Mouse (Mus musculus) fibroblast of lung, adult 2 months (primary cell): ENCODE measurements around the gene Sprr2b.
"Not testable (repeated sequence)": the region's sequence is repeated elsewhere in the genome, so short reads cannot be mapped to it uniquely, and the experiment has no call there.

ENCODE experiments used
- DNase-seq: peaks from one replicate; pipeline ENCODE4 v3.0.0-alpha.2; 2011; ENCODE audit warnings: low read depth

The Sprr2b gene

DNA sequence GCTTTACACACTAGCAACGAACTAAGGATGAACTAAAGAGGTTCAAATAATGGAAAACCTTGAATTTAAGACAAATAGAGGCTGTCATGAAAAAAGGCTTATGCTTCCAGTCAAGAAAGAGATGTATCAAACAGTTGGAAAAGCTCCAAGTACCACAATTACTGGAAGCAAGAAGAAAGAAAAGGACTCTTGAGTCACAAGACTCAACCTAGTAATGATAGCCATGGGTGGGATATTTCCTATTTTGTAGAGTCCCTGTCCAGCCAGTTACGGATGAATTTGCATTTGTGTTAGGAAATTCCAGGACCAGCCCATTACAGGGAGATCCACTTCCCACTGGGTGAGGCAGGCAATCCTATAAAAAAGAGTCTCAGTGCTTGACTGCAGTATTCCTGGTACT is at the start of gene Sprr2b:
Sprr2b (plus strand) TSS at position 301 of the 400 bp plus-strand sequence.
- no peak for DNase-seq

- not testable (repeated sequence) for DNase-seq
Observed at GRCm38 (mm10) chr3:92271414-92271985, 44.9 kb upstream of the Sprr2b start.

DNA sequence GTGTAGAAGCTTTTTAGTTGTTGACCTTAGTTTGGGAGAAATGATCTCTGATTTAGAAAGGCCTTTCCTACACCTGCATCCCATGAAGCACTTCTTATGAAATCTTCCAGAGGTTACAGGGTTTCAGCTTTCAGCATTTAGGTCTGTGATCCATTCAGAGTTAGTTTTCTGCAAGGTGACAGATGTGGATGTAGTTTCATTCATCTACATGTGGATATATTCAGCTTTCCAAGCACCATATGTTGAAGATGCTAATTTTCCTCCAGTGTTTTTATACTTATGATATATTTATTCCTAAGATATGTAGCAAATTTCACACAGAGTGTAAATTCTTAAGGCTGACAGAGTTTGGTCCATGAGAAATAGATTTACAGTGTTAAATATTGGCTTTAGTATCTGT is 42.9 kb upstream of the Sprr2b start:
- DNase-seq = not testable (repeated sequence)

- DNase-seq = not testable (repeated sequence)
Observed at GRCm38 (mm10) chr3:92274018-92274417, 42.4 kb upstream of the Sprr2b start.

- not testable (repeated sequence) for DNase-seq
Observed at GRCm38 (mm10) chr3:92279663-92280062, 36.8 kb upstream of the Sprr2b start.

DNA sequence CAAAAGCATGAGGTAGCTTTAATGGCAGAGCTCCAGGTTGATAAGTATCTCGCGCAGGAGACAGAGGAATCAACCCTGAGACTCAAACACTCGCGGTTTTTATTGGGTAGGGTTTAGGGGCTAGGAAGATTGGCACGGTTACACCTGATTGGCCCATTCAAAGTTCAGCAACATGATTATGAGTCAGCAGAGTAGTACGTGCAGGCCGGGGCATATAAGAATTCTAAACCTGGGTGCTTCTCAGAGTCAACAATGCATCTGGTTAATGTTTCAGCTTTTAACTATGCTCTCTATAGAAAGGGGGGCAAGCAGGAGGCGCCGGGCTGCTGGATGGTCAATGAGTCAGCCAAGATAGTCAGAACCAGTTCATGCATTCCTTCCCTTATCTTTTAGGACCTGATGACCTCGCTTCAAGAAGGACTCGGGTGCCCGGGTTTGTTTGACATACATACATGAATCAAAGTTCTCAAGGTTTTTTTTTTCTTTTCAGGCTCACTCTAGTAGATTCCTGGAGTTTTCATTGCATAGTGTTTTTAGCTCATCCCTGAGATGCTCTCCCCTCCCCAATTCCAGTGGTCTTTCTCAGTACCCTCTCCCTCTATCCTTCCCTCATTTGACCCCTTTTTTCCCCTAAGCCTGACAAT is 35.3 kb upstream of the Sprr2b start:
- DNase-seq = not testable (repeated sequence)

- DNase-seq = not testable (repeated sequence)
Observed at GRCm38 (mm10) chr3:92285101-92285500, 31.3 kb upstream of the Sprr2b start, which contains the start of gene Sprr2a3. Sprr2a3 (plus strand) TSS chr3:92285417.

DNA sequence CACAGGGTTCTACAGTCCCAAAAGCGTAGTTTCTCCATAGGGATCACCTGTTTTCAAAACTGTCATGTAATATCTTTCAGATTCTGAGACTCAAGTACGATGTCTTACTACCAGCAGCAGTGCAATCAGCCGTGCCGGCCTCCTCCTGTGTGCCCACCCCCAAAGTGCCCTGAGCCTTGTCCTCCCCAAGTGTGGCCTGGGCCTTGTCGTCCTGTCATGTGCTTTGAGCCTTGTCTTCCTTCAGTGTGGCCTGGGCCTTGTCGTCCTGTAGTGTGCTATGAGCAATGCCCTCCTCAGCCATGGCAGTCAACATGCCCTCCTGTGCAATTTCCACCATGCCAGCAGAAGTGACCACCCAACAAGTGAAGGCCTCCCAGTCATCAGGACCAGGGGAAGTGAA is 27.9 kb upstream of the Sprr2b start:
- not testable (repeated sequence) for DNase-seq

DNA sequence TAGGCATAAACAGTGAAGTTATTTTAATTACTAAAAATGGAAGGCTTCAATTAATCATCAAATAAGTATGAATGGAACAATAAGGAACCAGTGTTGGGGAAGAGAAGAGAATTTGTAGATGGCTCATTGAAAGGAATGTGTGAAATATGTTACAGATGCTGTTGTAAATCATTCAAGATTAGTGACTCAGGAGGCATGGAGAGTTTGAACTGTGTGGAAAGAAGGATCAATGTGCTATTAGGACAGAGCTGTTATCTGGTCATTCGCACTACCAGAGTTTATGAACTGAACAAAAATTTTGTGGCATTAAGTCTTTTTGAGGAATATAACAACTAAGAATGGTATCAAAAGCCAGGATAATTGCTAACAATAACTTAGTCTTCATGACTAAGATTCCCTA is 9.0 kb upstream of the Sprr2b start:
- no peak for DNase-seq

DNA sequence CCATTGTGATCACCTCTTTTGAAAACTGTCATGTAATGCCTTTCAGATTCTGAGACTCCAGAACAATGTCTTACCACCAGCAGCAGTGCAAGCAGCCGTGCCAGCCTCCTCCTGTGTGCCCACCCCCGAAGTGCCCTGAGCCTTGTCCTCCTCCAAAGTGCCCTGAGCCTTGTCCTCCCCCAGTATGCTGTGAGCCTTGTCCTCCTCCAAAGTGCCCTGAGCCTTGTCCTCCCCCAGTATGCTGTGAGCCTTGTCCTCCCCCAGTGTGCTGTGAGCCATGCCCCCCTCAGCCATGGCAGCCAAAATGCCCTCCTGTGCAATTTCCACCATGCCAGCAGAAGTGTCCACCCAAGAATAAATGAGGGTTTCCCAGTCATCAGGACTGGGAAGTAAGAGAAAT is 964 bp downstream of the Sprr2b start:
- DNase-seq = no peak

DNA sequence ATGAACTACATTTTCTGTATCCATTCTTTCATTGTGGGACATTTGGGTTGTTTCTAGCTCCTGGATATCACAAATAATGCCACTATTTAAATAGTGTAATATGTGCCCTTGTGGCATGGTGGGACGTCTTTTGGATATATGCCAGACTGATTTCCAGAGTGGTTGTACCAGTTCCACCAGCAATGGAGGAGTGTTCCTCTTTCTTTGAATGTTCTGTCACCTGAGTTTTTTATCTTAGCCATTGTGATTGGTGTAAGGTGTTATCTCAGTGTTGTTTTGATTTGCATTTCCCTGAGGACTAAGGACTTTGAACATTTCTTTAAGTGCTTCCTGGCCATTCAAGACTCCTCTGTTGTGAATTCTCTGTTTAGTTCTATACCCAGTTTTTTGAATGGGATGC is 19.9 kb downstream of the Sprr2b start:
- no peak for DNase-seq

DNA sequence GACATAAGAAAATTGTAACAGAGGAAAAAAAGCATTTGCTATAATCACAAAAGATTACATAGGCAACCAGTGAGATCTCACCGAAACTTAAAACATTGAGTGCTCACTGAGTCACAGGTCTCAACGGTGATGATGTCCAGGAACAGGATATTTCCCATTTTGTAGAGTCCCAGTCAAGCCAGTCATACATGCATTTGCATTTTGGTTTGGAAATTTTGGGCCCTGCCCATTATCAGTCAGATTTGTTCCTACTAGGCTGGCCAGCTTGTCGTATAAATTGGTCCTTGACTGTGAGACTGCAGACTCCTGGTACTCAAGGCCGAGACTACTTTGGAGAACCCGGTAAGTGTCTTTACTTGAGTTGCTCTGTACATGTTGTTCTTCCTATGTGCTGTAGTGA is 22.4 kb downstream of the Sprr2b start, which contains the start of gene Sprr2d:
Sprr2d (plus strand) TSS at position 301 of the 400 bp plus-strand sequence.
- DNase-seq = no peak

DNA sequence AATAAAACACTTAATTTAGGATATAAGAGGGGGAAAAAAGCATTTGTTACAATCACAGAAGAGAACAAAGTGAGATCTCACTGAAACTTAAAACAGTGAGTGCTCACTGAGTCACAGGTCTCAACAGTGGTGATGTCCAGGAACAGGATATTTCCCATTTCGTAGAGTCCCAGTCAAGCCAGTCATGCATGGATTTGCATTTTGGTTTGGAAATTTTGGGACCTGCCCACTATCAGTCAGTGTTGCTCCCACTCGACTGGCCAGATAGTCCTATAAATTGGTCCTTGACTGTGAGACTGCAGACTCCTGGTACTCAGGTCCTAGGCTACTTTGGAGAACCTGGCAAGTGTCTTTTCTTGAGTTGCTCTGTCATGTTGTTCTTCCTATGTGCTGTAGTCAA is 35.4 kb downstream of the Sprr2b start, which contains the start of gene Sprr2e:
Sprr2e (plus strand) TSS at position 301 of the 400 bp plus-strand sequence.
- no peak for DNase-seq

- DNase-seq = no peak
Observed at GRCm38 (mm10) chr3:92361619-92362018, 45.2 kb downstream of the Sprr2b start.

DNA sequence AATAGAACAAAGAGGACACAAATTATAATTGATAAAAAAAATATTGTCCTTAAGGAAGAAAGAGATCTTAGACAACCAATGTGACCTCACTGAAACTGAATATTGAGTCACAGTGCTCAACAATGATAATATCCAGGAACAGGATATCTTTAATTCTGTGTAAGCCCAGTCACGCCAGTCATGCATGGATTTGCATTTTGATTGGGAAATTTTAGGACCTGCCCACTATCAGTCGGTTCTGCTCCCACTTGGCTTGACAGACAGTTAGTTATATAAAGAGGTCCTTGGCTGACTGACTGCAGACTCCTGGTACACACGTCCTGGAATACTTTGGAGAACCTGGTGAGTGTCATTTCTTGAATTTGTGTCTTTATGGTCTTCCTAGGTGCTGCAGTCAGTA is 48.5 kb downstream of the Sprr2b start, which contains the start of gene Sprr2f:
Sprr2f (plus strand) TSS at position 301 of the 400 bp plus-strand sequence.
- DNase-seq = no peak
